Mouse (Mus musculus) layer of hippocampus, postnatal 36 days (tissue): ENCODE measurements around the gene Tas1r3. TPM values are rescaled to one million over a fixed set of nuclear protein-coding genes. Genes with fewer than 3 reads are reported as not detected.
A peak's percentile ranks its signal among the peaks of the same experiment; 100 is the strongest.

Source experiments
- DNase-seq, 2 experiments: peaks; one replicate each; pipeline ENCODE4 v3.0.0; 2022
- total RNA-seq, 2 experiments: library from RNA; stranded (reverse); gene quantifications; 2 replicates each; pipeline ENCODE4 v1.2.3; 2021

Tas1r3 gene
- total RNA-seq, 2 experiments from 2014 or later, result 0.15 to 0.48 TPM

- DNase-seq, result no peak
These were observed 22.1 kb downstream of the Tas1r3 start for GRCm38 (mm10) chr4:155841003-155841454.

- DNase-seq, result no peak
These were observed 22.8 kb downstream of the Tas1r3 start for GRCm38 (mm10) chr4:155840076-155841002.

GRCm38 (mm10) chr4:155839483-155839910 is 23.7 kb downstream of the Tas1r3 start, which contains the start of gene Mxra8:
TSS of gene Mxra8 (plus strand) at chr4:155839680.
- DNase-seq, result no peak

GRCm38 (mm10) chr4:155838187-155839153 is 24.7 kb downstream of the Tas1r3 start:
- DNase-seq, result no peak

- no peak for DNase-seq
These were observed 25.7 kb downstream of the Tas1r3 start for GRCm38 (mm10) chr4:155837404-155838010.

- peak; percentile 67 to 69 for DNase-seq
These were observed 29.3 kb downstream of the Tas1r3 start for GRCm38 (mm10) chr4:155833836-155834235.

- no peak for DNase-seq
These were observed 29.9 kb downstream of the Tas1r3 start for GRCm38 (mm10) chr4:155833234-155833633.

- no peak for DNase-seq
These were observed 30.8 kb downstream of the Tas1r3 start for GRCm38 (mm10) chr4:155832321-155832720.

- no peak for DNase-seq
These were observed 31.3 kb downstream of the Tas1r3 start for GRCm38 (mm10) chr4:155831831-155832230.

- peak; percentile 92 to 94 for DNase-seq
These were observed 31.9 kb downstream of the Tas1r3 start, which contains the start of gene Aurkaip1 for GRCm38 (mm10) chr4:155831205-155831766. TSS of gene Aurkaip1 (plus strand) at chr4:155831272.

- DNase-seq, result no peak
These were observed 32.6 kb downstream of the Tas1r3 start for GRCm38 (mm10) chr4:155830596-155830995.

- no peak for DNase-seq
These were observed 33.3 kb downstream of the Tas1r3 start for GRCm38 (mm10) chr4:155829866-155830265.

GRCm38 (mm10) chr4:155823443-155823842 is 39.7 kb downstream of the Tas1r3 start:
- DNase-seq, result no peak

- DNase-seq, result no peak
These were observed 42.1 kb downstream of the Tas1r3 start for GRCm38 (mm10) chr4:155821025-155821424.

GRCm38 (mm10) chr4:155817533-155817932 is 45.6 kb downstream of the Tas1r3 start:
- no peak for DNase-seq

- DNase-seq, result no peak
These were observed 50.4 kb downstream of the Tas1r3 start for GRCm38 (mm10) chr4:155812665-155813181.

- DNase-seq, result peak; percentile 91
These were observed 51.1 kb downstream of the Tas1r3 start, which contains the start of gene Ccnl2 for GRCm38 (mm10) chr4:155811929-155812664. TSS of gene Ccnl2 (plus strand) at chr4:155812489.
